Mouse (Mus musculus) ES-Bruce4 (cell line): ENCODE data around the gene Cacna2d3.

ENCODE experiments used
- CTCF ChIP-seq: IDR thresholded peaks from one replicate; pipeline ENCODE4 v1.8.1; 2011; ENCODE audit warnings: low read depth, low read length
- EP300 ChIP-seq: IDR thresholded peaks from 2 replicates; pipeline ENCODE4 v1.6.1; 2011; ENCODE audit warnings: low read depth, low read length; ENCODE audit not compliant: insufficient read depth
- POLR2A ChIP-seq: IDR thresholded peaks from one replicate; pipeline ENCODE4 v1.8.1; 2011; ENCODE audit warnings: low read length; ENCODE audit not compliant: insufficient read depth

DNA sequence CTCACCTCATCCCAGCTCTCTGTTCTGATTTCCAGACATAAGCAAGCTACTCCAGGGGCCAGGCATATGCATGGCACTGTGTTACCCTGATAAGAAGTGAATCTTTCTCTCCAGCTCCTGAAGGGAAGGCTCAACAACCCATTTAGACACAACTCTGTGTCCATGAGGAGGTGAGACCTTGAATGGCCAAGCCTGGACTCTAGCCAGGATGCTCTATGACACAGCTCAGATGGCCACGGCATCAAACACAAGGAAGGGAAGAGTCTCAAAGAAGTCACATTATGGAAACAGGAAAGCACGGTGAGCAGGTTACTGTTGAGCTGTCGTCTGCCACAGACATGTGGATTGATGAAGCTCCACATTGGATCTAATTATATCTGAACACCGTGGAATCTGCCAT lies 128.8 kb downstream of the Cacna2d3 start:
- no peak for TF ChIP-seq CTCF
- TF ChIP-seq POLR2A: no peak
- no peak for TF ChIP-seq EP300
